Mouse (Mus musculus) embryo, embryonic 10 days (tissue): ENCODE data around the gene Zfp729a.
"Not testable (repeated sequence)": the region's sequence is repeated elsewhere in the genome, so short reads cannot be mapped to it uniquely, and the experiment has no call there.

ENCODE experiments used
- DNase-seq: peaks from one replicate; pipeline ENCODE4 v3.0.0-alpha.2; 2015; ENCODE audit warnings: low spot score

The Zfp729a gene

DNA sequence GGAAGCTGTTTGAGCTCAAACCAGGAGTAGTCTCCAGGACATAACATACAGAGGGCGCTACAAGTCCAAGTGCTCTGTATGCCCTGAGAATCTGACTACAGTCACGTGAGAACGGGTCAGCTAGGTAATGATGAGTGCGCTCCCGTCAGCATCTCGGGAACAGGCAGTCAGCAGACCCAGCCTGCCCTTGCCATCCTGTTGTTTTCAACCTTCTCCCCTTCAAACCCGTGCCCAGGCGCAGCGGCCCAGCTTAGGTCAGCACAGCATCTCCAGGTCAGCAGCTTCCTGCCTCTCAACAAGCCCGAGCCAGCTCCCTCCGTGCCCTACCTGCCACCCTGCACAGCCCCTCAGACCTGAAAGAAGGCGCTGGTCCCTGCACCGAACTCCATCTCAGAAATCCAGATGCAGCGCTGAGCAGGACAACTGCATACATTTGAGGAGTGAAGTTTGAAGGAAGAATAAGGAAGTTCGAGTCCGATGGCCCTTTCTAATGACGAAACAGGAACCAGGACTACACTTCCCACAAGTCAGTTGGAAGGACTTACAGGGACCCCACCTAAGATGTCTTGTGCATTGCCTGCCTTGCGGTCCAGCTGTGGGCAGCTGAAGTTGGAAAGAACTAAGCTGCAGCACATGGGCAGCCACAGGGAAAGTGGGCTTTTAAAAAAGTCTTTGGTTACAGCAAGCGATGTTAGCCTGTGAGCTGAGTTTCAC is at the start of gene Zfp729a, which contains the start of gene Gm49345:
TSS of gene Zfp729a (minus strand) at position 498 of the 714 bp plus-strand sequence.
TSS of gene Gm49345 (minus strand) at position 476 of the 714 bp plus-strand sequence.
- peak; percentile 94 for DNase-seq

DNA sequence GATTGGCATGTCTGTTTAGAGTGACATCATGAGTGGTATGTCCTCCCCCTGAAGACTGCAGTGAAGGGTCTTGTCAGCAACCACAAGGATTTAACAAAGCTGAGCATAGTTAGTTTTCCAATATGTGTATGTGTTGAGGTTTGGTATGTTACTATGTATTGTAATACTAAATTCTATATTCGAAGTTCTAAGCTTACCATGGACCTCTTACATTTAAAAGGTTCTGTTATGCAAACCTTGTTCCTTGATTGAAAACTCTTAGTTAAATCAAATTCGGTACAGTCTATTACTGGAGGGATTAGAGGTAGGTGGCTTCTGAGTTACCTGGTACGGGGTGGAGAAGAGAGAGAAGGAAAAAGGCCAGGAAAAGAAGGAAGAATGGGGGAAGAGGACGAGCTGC is 49.4 kb upstream of the Zfp729a start, which contains the start of gene Zfp738:
TSS of gene Zfp738 (minus strand) at position 101 of the 400 bp plus-strand sequence.
- DNase-seq: no peak

DNA sequence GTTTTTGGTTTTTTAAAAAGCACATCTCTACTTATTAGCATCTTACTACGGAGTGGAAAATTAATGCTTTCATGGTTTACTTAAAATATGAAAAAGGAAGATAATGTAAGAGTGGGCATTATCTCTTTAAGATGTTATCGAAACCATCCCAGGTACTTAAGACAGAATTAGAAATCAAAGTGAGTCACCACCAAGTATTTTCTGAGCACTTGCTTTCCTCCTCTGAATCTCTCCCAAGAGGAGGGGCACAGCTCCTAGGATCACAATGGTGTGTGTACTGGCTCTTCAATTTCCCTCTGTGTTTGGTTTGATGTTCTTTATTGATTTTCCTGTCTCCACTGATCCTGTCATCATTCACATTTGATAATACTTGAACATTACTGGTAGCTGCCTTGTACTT is 46.2 kb upstream of the Zfp729a start:
- DNase-seq: not testable (repeated sequence)

DNA sequence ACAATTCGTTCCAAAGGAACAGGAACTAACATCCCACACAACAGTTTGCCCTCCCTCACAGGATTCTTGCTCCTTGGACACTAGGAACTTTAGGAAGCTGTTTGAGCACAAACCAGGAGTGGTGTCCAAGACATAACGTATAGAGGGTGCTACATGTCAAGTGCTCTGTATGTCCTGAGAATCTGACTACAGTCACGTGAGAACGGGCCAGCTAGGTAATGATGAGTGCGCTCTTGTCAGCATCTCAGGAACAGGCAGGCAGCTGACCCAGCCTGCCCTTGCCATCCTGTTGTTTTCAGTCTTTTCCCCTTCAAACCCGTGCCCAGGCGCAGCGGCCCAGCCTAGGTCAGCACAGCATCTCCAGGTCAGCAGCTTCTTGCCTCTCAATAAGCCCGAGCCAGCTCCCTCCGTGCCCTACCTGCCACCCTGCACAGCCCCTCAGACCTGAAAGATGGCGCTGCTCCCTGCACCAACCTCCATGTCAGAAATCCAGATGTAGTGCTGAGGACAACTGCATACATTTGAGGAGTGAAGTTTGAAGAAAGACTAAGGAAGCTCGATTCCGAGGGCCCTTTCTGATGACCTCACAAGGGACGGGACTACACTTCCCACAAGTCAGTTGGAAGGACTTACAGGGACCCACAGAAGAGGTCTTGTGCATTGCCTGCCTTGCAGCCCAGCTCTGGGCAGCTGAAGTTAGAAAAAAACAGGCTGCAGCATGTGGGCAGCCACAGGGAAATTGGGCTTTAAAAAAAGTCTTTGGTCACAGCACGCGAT is 45.6 kb upstream of the Zfp729a start:
- peak; percentile 90 for DNase-seq

DNA sequence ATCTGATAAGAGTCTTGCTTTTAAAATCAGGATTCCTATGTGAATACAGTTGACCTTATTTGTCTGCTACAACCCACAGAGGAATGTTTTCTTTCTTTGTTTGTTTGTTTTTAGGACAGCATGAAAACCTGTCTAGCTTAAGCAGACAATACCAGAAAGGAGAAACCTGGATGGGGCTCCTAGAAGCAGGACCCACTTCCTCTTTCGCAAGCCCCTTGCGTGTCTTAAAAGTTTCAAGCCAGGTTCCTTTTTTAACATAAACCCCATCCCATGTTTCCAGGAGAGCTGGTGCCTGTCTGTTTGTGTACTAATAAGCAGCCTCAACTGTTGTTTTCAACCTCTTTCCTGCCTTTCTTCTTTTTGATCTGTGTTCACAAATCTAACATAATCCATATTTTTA is 37.3 kb upstream of the Zfp729a start:
- no peak for DNase-seq

DNA sequence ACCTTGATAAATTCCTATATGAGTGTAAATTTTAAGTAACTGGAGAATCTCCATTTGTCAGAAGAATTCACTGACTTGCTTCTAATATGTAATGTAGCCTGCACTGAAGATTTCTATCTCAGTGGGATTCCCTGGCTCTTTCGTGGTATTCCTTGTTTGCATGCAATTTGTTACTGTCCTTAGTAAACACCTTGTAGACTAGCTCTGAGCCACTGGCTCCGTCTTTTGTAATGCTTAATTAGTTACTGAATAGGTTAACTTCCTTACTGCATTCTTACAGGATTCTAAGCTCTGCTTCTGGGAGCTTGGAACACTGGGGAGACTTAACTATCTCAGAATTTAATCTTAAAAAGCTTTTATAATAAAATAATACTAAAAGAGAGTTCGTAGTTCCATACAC is 14.9 kb upstream of the Zfp729a start:
- no peak for DNase-seq

DNA sequence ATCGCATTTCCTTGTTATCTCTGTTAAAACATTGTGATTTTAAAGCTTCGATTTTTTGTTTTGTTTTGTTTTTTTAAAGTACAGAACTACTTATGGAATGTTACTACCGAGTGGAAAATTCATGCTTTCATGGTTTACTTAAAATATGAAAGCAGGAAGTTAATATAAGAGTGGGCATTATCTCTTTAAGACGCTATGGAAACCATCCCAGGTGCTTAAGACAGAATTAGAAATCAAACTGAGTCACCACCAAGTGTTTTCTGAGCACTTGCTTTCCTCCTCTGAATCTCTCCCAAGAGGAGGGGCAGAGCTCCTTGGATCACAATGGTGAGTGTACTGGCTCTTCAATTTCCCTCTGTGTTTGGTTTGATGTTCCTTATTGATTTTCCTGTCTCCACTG is 27.5 kb downstream of the Zfp729a start:
- DNase-seq: no peak

DNA sequence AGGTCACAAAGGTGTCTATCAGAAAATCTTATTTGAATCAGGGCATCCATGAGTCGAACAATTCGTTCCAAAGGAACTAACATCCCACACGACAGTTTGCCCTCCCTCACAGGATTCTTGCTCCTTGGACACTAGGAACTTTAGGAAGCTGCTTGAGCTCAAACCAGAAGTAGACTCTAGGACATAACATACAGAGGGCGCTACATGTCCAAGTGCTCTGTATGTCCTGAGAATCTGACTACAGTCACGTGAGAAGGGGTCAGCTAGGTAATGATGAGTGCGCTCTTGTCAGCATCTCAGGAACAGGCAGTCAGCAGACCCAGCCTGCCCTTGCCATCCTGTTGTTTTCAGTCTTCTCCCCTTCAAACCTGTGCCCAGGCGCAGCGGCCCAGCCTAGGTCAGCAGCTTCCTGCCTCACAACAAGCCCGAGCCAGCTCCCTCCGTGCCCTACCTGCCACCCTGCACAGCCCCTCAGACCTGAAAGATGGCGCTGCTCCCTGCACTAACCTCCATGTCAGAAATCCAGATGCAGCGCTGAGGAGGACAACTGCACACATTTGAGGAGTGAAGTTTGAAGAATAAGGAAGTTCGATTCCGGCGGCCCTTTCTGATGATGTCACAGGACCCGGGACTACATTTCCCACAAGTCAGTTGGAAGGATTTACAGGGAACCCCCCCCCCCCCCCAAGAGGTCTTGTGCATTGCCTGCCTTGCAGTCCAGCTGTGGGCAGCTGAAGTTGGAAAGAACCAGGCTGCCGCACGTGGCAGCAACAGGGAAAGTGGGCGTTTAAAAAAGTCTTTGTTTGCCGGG is 28.3 kb downstream of the Zfp729a start, which contains the start of gene Zfp729b:
TSS of gene Zfp729b (minus strand) at position 642 of the 811 bp plus-strand sequence.
- DNase-seq: peak; percentile 82

DNA sequence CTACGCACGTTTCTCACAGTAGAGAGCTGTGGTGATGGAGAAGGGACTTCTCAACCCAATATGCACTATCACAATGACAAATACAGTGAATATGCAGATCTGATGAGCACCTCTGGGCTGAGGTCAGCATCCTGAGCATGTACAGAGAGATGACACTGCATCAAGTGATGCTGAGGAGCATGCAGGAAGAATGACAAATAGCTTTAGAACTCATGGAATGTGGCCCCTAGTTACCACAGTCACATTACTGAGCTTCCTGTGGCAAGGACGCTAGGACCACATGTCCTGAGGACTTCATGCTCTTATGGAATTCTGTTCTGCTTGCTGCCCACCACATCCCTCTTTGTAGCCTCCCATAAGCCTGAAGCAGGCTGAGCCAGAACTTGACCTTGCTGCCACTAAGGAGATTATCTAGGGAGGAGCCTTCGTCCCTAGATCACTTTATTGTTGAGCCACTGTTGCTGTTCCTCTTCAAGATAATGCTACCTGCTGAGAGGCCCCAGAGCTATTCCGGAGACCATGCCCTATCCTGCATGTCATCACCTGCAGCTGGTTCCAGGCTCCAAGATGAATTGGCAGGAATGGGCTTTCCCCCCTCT is 64.9 kb downstream of the Zfp729a start:
- DNase-seq: no peak
